Mouse (Mus musculus): ENCODE measurements at regions not wholly inside any gene's neighbourhood (a gene's known extent, or its start where the extent isn't known, plus 50 kb on each side); places are given as distances from the start of the nearest gene placed in this dataset.

GRCm38 (mm10) chr12:59620340-59620739 lies 400.8 kb upstream of the Fbxo33 start:
- Histone ChIP-seq H3K36me3 (ENCODE audit: control insufficient read depth, insufficient read depth, low read length) (no peaks in the 10 kb centered on the region), H3K27me3 (ENCODE audit: control insufficient read depth, insufficient read depth, low read length) (no peaks in the 10 kb centered on the region), H3K27ac (ENCODE audit: control insufficient read depth, insufficient read depth, low read depth, low read length) (no peak overlapping the region), H3K4me1 (ENCODE audit: control insufficient read depth, insufficient read depth, low read length) (no peaks in the 10 kb centered on the region), H3K4me3 (ENCODE audit: control insufficient read depth, low read depth, low read length) (no peak overlapping the region)
- TF ChIP-seq POLR2A (IDR thresholded peaks at IDR 0.05; ENCODE audit: control insufficient read depth, low read depth, low read length) (no peak), CTCF (IDR thresholded peaks at IDR 0.05; ENCODE audit: control insufficient read depth, insufficient read depth, insufficient replicate concordance, low read depth, low read length) (no peak)

- no peaks in the 10 kb centered on the region for H3K4me1 ChIP-seq (ENCODE audit: control insufficient read depth, insufficient read depth, low read length)
- H3K36me3 ChIP-seq (ENCODE audit: control insufficient read depth, insufficient read depth, low read length): no peaks in the 10 kb centered on the region
- TF ChIP-seq CTCF (IDR thresholded peaks at IDR 0.05; ENCODE audit: control insufficient read depth, insufficient read depth, insufficient replicate concordance, low read depth, low read length) (no peak), POLR2A (IDR thresholded peaks at IDR 0.05; ENCODE audit: control insufficient read depth, low read depth, low read length) (no peak)
- no peak overlapping the region for H3K27ac ChIP-seq (ENCODE audit: control insufficient read depth, insufficient read depth, low read depth, low read length)
- no peaks in the 10 kb centered on the region for H3K27me3 ChIP-seq (ENCODE audit: control insufficient read depth, insufficient read depth, low read length)
- H3K4me3 ChIP-seq (ENCODE audit: control insufficient read depth, low read depth, low read length): no peak overlapping the region
Measured at GRCm38 (mm10) chr12:59616075-59616474, 396.6 kb upstream of the Fbxo33 start.

- Histone ChIP-seq H3K27me3 (ENCODE audit: control insufficient read depth, insufficient read depth, low read length) (no peaks in the 10 kb centered on the region), H3K27ac (ENCODE audit: control insufficient read depth, insufficient read depth, low read depth, low read length) (no peak overlapping the region), H3K36me3 (ENCODE audit: control insufficient read depth, insufficient read depth, low read length) (no peaks in the 10 kb centered on the region), H3K4me3 (ENCODE audit: control insufficient read depth, low read depth, low read length) (no peak overlapping the region), H3K4me1 (ENCODE audit: control insufficient read depth, insufficient read depth, low read length) (no peaks in the 10 kb centered on the region)
- TF ChIP-seq CTCF (IDR thresholded peaks at IDR 0.05; ENCODE audit: control insufficient read depth, insufficient read depth, insufficient replicate concordance, low read depth, low read length) (no peak), POLR2A (IDR thresholded peaks at IDR 0.05; ENCODE audit: control insufficient read depth, low read depth, low read length) (no peak)
Measured at GRCm38 (mm10) chr12:59599785-59600184, 380.3 kb upstream of the Fbxo33 start.

GRCm38 (mm10) chr12:59589354-59589753 lies 369.8 kb upstream of the Fbxo33 start:
- no peaks in the 10 kb centered on the region for H3K36me3 ChIP-seq (ENCODE audit: control insufficient read depth, insufficient read depth, low read length)
- no peak for TF ChIP-seq POLR2A (IDR thresholded peaks at IDR 0.05; ENCODE audit: control insufficient read depth, low read depth, low read length)
- TF ChIP-seq CTCF (IDR thresholded peaks at IDR 0.05; ENCODE audit: control insufficient read depth, insufficient read depth, insufficient replicate concordance, low read depth, low read length): no peak
- no peaks in the 10 kb centered on the region for H3K27me3 ChIP-seq (ENCODE audit: control insufficient read depth, insufficient read depth, low read length)
- H3K4me1 ChIP-seq (ENCODE audit: control insufficient read depth, insufficient read depth, low read length): no peaks in the 10 kb centered on the region
- H3K27ac ChIP-seq (ENCODE audit: control insufficient read depth, insufficient read depth, low read depth, low read length): no peak overlapping the region
- no peak overlapping the region for H3K4me3 ChIP-seq (ENCODE audit: control insufficient read depth, low read depth, low read length)

- no peak overlapping the region for H3K4me3 ChIP-seq (ENCODE audit: control insufficient read depth, low read depth, low read length)
- H3K36me3 ChIP-seq (ENCODE audit: control insufficient read depth, insufficient read depth, low read length): no peaks in the 10 kb centered on the region
- no peaks in the 10 kb centered on the region for H3K4me1 ChIP-seq (ENCODE audit: control insufficient read depth, insufficient read depth, low read length)
- no peaks in the 10 kb centered on the region for H3K27me3 ChIP-seq (ENCODE audit: control insufficient read depth, insufficient read depth, low read length)
- TF ChIP-seq POLR2A (IDR thresholded peaks at IDR 0.05; ENCODE audit: control insufficient read depth, low read depth, low read length) (no peak), CTCF (IDR thresholded peaks at IDR 0.05; ENCODE audit: control insufficient read depth, insufficient read depth, insufficient replicate concordance, low read depth, low read length) (no peak)
- H3K27ac ChIP-seq (ENCODE audit: control insufficient read depth, insufficient read depth, low read depth, low read length): no peak overlapping the region
Measured at GRCm38 (mm10) chr12:59582587-59582986, 363.1 kb upstream of the Fbxo33 start.

GRCm38 (mm10) chr12:59579694-59580093 lies 360.2 kb upstream of the Fbxo33 start:
- Histone ChIP-seq H3K4me1 (ENCODE audit: control insufficient read depth, insufficient read depth, low read length) (no peaks in the 10 kb centered on the region), H3K27ac (ENCODE audit: control insufficient read depth, insufficient read depth, low read depth, low read length) (no peak overlapping the region), H3K4me3 (ENCODE audit: control insufficient read depth, low read depth, low read length) (no peak overlapping the region), H3K27me3 (ENCODE audit: control insufficient read depth, insufficient read depth, low read length) (no peaks in the 10 kb centered on the region), H3K36me3 (ENCODE audit: control insufficient read depth, insufficient read depth, low read length) (no peaks in the 10 kb centered on the region)
- TF ChIP-seq CTCF (IDR thresholded peaks at IDR 0.05; ENCODE audit: control insufficient read depth, insufficient read depth, insufficient replicate concordance, low read depth, low read length) (no peak), POLR2A (IDR thresholded peaks at IDR 0.05; ENCODE audit: control insufficient read depth, low read depth, low read length) (no peak)

GRCm38 (mm10) chr12:59563960-59564359 lies 344.4 kb upstream of the Fbxo33 start:
- no peak overlapping the region for H3K4me3 ChIP-seq (ENCODE audit: control insufficient read depth, low read depth, low read length)
- no peak for TF ChIP-seq POLR2A (IDR thresholded peaks at IDR 0.05; ENCODE audit: control insufficient read depth, low read depth, low read length)
- TF ChIP-seq CTCF (IDR thresholded peaks at IDR 0.05; ENCODE audit: control insufficient read depth, insufficient read depth, insufficient replicate concordance, low read depth, low read length): no peak
- no peaks in the 10 kb centered on the region for H3K27me3 ChIP-seq (ENCODE audit: control insufficient read depth, insufficient read depth, low read length)
- no peak overlapping the region for H3K27ac ChIP-seq (ENCODE audit: control insufficient read depth, insufficient read depth, low read depth, low read length)
- no peaks in the 10 kb centered on the region for H3K36me3 ChIP-seq (ENCODE audit: control insufficient read depth, insufficient read depth, low read length)
- no peaks in the 10 kb centered on the region for H3K4me1 ChIP-seq (ENCODE audit: control insufficient read depth, insufficient read depth, low read length)

- Histone ChIP-seq H3K27ac (ENCODE audit: control insufficient read depth, insufficient read depth, low read depth, low read length) (no peak overlapping the region), H3K4me1 (ENCODE audit: control insufficient read depth, insufficient read depth, low read length) (no peaks in the 10 kb centered on the region), H3K4me3 (ENCODE audit: control insufficient read depth, low read depth, low read length) (no peak overlapping the region), H3K27me3 (ENCODE audit: control insufficient read depth, insufficient read depth, low read length) (no peaks in the 10 kb centered on the region), H3K36me3 (ENCODE audit: control insufficient read depth, insufficient read depth, low read length) (no peaks in the 10 kb centered on the region)
- no peak for TF ChIP-seq POLR2A (IDR thresholded peaks at IDR 0.05; ENCODE audit: control insufficient read depth, low read depth, low read length)
- no peak for TF ChIP-seq CTCF (IDR thresholded peaks at IDR 0.05; ENCODE audit: control insufficient read depth, insufficient read depth, insufficient replicate concordance, low read depth, low read length)
Measured at GRCm38 (mm10) chr12:59539788-59540187, 320.3 kb upstream of the Fbxo33 start.

All from testis, adult 2 months (tissue).